Mouse (Mus musculus): ENCODE data around the gene Ccnd3.
A peak's percentile ranks its signal among the peaks of the same experiment; 100 is the strongest.

Ccnd3 gene

DNA sequence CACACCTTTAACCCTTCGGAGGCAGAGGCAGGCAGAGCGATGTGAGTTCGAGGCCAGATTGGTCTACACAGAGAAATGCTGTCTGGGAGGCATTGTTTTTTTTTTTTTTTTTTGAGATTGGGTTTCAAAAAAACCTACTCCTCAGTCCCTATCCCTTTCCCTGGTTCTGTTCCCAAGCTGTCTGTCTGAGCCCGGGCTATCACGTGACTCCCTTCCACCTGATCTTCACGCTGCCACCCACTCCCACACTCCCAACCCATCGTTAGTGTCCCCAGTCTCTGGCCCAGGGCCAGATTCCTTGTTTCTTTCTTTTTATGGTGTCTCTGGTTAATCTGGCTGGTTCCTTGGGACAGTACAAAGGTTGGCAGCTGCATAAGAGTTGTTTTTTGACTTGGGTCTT is 46.2 kb downstream of the Ccnd3 start:
- DNase-seq (ENCODE audit: low spot score in 2 of 2) = no peak

DNA sequence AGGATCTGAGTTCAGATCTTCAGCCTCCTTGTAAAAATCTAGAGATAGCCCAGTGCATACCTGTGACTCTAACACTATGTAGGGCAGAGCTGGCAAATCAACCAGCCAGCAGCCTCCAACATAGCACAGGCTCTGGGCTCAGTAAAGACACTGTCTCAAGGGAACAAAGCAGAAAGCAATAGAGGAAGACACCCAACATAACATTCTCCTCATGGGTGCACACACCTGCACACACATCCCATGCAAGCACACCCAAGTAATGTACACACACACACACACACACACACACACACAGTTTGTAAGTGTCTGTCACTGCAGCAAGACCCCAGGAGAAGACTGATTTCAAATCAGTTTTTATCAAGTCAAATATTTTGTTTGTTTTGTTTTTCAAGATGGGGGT is 48.1 kb downstream of the Ccnd3 start:
- no peak for DNase-seq (ENCODE audit: low spot score in 2 of 2)

DNA sequence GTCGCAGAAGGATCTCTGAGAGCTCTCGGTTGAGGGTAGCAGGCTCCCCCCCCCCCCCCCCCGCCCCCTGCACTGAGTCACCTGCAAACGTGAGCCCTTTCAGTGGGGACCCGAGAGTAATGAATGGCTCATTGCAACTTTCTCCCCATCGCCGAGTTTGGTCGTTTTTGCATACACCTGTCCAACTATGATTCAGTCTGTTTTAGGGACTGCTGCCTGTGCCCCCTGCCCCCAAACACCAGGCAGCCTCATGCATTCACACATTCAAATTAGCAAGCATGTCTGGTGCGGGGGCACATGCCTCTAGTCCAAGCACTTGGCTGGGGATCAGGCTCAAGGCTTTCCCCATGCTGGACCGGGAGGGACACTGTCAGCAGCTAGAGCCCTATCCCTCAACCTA is 49.8 kb downstream of the Ccnd3 start:
- DNase-seq (ENCODE audit: low spot score in 2 of 2) = no peak

DNA sequence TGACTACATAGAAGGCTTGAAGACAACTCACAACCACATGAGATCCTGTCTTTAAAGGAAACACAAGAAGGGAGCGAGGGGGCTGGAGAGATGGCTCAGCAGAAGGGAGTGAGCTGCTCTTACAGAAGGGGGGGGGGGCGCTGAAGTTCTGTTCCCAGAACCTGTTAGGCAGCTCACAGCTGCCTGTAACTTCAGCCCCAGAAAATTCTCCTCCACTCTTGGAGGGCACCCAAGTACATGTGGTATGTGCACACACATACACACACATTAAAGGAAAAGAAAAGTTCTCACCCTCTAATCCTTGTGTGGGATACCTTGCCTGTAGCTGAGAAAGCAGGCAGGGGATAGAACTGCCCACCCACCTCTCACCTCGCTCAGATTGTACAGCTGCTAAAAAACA is 52.3 kb downstream of the Ccnd3 start:
- DNase-seq (ENCODE audit: low spot score in 2 of 2) = no peak

DNA sequence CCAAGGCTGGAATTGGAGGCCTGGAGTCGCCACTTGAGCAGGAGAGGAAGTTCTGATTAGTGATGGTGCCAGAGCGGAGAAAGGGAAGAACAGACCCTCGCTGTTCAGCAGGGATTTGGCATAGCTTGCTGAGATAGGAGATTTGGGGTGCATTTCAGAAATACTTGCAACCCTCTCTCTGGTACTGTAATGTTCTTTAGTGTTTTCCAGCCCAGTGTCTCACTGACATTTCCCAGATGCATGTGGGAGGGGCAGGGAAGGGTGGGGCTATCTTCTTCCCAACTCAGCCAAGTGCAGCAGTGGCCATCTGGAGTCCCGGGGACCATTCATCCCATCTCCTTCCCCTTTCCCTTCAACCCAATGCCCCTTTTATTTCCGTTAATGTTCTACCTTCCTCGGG is 54.9 kb downstream of the Ccnd3 start:
- DNase-seq (ENCODE audit: low spot score in 2 of 2) = no peak

DNA sequence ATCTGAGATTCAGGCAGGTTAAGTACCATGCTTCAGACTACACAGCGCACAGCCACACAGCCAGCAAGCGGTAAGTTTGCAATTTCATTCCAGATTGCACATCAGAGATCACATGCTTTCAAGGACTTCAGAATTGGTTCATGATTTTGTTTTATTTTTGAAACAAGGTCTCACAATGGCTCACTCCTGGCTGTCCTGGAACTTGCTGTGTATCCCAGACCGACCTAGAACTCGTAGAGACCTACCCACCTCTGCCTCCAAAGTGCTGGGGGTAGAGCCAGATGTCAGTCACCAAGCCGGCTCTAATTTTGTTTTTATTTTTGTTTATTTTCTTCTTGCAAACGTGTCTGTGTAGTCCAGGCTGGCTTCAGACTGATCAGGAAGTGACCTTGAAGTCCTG is 58.0 kb downstream of the Ccnd3 start:
- DNase-seq (ENCODE audit: low spot score in 2 of 2) = no peak

DNA sequence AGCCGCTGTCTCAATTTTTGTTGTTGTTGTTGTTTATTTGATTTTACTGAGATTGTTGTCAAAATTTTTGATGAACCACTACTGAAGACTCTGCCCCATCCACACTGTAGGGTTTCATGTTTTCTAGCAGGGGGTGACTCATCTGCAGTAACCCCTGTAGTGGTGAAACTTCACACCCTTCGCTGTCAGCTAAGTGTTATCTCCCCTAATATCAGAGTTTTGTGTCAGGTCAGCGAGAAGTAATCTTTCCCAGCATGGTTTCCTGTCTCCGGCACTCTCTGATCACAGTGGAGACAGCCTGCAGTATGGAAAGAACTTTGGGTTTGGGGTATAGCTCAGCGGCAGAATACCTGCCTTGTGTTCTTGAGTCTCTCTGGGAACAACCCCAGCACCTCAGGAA is 59.8 kb downstream of the Ccnd3 start:
- no peak for DNase-seq (ENCODE audit: low spot score in 2 of 2)

DNA sequence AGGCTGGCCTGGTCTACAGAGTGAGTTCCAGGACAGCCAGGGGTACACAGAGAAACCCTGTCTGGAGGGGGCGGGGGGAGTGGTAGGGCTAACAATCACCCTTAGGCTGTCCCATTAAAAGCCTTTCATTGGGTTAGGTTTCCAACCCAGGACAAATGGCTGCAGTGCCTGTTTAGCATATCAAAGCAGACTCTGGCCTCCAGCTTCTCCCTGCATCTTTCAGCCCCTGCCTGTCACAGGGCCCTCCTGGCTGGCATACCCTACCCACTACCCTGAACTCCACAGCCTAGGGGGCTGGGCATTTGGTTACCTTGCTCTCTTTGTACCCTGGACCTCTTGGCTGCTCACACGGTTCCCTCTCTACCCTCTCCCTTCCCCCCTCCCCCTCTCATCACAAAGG is 61.3 kb downstream of the Ccnd3 start:
- no peak for DNase-seq (ENCODE audit: low spot score in 2 of 2)

DNA sequence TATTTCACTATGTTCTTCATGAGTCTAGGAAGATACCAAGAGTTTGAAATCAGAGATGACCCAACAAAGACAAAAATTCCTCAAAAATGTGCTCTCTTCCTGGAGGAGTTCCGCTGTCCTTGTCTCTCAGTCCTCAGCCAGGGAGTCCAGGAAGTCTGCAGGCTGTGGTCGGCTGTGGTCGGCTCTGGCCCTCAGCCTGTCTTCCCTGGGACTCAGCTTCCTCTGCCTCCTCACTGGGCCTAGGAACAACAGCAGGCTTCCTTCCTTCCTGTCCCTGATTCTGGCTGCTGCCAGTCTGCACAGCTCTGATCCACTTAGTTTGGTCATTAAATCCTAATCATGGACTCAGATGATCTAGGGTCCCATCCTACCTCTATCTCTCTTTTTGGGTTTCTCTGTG is 62.4 kb downstream of the Ccnd3 start:
- no peak for DNase-seq (ENCODE audit: low spot score in 2 of 2)

DNA sequence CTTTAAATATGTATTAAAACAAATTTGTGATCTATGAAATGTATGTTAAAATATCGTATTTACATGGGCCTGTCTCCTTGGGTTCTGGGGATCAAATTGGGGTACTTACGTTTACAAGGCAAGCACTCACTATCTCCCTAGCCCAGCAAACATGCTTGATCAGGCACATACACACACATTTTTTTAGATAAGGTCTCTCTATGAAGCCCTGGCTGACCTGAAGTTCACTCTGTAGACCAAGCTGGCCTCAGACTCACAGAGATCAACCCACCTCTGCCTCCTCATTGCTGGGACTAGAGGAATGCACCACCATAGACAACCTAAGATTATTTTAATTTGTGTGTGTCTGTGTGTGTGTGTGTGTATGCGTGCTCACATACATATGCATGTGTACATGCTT is 63.5 kb downstream of the Ccnd3 start:
- DNase-seq (ENCODE audit: low spot score in 2 of 2) = no peak

DNA sequence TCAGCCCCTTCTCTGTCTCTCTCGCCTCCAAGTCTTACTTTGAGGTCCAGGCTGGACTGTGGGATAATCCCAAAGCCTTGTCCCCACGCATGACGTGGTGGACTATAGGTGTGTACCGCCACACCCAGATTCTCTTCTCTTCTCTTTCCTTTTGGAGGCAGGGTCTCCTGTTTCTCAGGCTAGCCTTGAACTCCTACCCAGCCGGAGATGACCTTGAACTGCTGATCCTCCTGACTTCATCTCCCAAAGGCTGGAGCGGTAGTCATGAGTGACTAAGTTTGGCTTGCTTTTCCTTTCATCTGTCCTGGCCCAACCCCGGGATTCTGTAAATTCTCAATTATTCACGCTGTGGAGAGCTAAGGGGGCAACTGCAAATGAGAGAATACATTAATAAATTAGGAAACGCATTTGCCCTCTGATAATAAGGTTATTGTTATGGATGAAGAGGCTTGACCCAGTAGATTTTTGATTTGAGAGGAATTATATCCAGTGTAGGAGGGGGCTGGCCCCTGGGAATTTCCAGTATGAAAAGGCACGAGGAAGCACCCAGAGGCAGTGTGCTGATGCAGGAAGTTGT is 64.2 kb downstream of the Ccnd3 start:
- DNase-seq (ENCODE audit: low spot score in 2 of 2) = no peak

DNA sequence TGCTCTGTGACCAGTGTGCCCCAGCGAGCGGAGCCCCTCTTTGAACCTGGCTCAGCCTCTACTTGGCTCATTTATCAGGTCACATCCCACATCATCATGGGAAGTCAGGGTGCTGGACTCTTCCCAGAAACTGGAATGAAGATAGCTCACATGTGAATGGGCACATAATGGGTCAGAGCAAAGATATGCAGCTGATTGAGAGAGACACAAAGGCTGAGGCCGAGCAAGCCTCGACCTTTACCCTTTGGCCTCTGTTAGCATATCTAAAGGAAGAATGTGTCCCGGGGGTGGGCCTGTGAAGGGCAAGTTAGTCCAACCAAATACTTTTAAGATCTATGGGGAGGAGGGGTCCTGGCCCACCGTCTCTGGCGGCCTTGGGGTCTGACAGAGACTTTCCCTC is 66.8 kb downstream of the Ccnd3 start:
- DNase-seq (ENCODE audit: low spot score in 2 of 2) = no peak

DNA sequence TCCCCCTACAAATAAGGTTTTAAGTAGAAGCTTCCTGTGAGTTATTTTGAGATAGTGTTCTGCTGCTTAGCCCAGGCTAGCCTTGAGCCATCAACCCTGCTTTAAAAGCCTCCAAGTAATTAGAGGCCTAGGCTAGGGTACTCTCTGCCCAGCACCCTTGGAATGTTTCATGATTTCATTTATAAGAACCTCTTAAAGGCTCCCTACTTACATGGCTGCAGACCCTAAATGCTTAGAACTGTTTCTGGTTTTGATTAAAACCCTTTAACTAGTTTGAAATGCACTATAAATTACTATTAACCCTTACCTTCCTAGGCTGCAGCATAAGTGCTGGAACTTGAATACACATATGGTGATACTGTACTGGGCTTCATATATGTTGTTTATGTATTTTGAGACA is 67.6 kb downstream of the Ccnd3 start:
- no peak for DNase-seq (ENCODE audit: low spot score in 2 of 2)

DNA sequence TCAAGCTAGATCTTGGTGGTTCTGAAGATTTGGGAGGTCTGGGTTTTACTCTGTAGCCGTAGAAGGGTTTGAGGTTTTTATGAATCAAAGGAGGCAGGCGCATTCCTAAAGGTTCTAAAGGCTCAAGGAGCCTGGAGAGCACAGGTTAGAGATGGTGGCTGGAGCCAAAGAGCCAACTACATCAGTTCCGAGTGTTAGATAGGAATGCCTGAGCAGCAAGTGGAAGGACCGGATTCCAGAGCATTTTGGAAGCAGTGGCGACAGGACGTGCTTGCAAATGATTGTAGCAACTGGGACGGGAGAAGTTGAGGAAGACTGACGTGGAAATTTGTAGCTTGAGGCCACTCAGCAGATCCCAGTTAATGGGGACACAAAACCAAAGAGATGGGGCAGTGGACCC is 69.2 kb downstream of the Ccnd3 start:
- no peak for DNase-seq (ENCODE audit: low spot score in 2 of 2)

DNA sequence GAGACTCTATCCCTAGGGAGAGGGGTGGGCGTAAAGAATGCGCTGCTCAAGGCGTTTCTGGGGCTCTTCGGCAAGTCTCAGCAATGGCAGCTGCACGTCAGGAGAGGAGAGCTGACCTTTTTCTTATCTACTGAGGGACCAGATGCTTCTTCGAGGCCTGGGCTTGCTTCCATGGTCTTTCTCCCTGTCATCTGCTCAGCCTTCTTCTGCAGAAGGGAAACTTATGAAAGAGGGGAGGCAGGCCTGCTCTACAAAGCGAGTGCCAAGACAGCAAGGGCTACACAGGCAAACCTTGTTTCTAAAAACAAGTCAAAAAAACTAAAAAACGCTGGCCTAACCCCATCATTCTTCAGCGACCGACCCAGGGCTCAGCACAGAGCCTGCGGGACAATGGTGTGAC is 70.0 kb downstream of the Ccnd3 start:
- no peak for DNase-seq (ENCODE audit: low spot score in 2 of 2)

DNA sequence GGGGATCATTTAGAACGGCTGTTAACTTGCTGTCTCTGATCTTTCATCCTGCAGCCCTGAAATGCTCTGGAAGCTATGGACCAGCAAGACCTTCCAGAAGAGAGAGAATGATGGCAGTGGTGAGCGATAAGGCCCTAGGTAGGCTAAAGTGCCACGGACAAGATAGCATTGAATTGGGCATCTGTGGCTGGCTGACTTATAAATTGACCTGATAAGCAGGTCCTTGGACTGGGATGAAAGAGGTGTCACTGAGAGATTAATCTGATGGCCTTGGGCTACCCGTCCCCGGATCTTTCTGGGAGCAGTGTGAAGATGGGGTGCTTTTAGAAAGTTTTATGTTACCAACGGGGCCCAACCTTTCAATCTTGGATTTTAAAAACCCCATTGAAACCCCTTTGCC is 73.8 kb downstream of the Ccnd3 start:
- DNase-seq (ENCODE audit: low spot score in 2 of 2) = no peak

DNA sequence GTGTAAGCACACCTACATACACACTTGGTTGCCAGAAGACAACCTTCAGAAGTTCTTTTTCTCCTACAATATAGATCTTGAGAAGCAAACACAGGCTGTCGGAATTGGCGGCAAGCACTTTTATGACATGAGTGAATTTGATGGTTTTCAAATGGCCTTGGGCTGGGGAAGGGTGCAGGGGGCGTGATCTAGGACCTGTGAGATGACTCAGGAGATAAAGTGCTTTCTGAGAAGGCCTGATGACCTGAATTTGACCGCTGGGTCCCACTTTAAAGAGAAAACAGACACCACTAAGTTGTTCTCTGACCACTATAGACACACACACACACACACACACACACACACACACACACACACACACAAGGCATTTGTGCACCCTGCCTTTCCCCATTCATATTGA is 76.1 kb downstream of the Ccnd3 start:
- no peak for DNase-seq (ENCODE audit: low spot score in 2 of 2)

DNA sequence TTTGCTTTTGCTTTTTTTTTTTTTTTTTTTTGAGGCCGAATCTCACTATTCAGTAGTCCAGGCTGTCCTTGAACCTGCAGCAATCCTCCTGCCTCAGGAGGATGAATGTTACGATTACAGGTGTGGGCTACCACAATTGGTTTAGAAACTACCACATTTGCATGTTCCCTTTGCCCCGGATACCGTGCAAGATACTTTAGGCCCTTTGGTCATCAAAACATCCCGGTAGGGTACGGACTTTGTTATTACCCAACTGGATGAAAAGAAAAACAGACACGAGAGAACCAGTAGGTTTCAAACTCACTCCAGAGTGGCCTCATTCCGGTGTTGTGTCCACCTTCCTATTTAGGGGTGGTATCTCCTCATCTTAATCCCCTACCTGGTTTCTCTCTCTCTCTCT is 83.7 kb downstream of the Ccnd3 start:
- DNase-seq (ENCODE audit: low spot score in 2 of 2) = no peak

DNA sequence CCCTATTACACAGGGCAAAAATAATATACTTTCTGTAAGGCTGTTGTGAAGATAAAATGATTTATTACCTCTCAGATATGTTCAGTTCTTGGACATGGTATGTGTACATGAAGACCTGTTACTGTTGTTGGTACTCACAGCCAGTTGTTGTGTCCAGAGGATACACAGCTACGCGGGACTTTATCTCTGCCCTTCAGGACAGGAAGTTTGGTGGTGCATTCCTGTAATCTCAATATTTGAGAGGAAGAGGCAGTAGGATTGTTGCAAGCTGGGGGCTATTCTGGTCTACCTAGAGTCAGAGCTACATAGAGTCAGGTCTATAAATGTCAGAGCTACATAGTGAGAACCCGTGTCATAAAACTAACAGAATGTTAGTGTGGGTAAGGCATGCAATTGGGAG is 86.2 kb downstream of the Ccnd3 start:
- DNase-seq (ENCODE audit: low spot score in 2 of 2) = no peak

DNA sequence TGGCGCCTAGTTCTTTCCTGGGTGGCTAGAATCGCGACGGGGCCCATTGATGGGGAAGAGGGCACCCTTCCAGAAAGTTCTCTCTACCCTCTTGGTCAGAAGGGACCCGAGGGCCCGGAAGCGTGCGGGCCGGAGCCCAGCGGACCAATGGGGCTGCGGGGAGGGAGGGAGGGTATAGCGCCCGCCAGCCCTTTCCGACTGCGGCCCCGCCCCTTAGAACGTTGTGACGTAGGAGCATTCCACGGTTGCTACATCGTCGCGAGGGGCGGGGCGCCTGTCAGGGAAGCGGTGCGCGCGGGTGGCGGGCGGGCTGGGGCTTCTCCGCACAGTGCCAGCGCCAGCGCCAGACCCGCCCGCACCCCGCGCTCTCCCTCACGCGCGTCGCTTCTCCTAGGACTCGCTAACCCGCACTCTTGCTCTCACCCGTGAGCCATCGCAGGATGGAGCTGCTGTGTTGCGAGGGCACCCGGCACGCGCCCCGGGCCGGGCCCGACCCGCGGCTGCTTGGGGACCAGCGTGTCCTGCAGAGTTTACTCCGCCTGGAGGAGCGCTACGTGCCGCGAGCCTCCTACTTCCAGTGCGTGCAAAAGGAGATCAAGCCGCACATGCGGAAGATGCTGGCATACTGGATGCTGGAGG is 88.5 kb downstream of the Ccnd3 start:
- peak; percentile 72 to 89 for DNase-seq (ENCODE audit: low spot score in 2 of 2)

DNA sequence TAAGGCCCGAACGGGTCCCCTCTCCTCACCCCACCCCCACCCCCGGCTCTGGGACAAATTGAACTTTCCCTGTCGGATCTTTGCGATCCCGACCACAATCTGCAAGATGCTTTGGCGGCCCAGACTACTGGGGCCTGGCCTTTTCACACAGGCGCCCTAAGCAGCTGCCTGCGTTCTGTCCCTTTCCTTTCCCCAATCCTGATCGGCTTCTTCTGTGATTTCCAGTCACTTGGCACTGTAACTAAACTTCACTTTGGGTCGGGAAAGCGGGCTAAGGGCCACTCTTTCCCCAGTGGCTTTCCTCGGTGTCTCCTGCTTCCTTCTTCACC is 89.0 kb downstream of the Ccnd3 start:
- DNase-seq (ENCODE audit: low spot score in 2 of 2) = no peak

DNA sequence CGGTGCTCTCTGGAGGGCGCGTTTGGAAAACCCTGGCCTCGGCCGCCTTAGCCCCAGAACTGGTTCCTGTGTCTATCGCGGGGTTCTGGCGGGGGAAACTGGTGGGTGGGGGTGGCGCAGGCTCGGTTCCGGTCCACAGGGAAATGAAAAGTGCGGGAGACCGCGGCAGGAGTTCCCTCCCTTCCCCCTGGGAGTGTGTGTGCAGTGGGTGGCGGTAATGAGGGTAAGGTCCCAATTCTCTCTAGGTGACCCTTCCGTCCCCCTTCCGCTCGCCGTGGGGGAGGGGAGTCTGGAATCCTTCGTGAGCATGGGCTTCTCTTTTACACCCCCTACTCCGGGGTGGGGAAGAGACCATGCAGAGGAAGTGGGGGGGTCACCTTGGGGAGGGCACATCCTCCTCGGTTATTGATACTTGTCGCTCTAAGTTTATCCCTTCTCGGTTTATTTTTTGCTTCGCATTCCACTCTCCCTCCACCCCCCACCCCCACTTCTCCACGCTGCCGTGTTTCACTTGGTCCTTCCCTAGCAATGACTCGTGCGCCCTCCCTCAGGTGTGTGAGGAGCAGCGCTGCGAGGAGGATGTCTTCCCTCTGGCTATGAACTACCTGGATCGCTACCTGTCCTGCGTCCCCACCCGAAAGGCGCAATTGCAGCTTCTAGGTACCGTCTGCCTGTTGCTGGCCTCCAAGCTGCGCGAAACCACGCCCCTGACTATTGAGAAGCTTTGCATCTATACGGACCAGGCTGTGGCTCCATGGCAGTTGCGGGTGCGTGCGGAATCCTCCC is 89.5 kb downstream of the Ccnd3 start:
- no peak for DNase-seq (ENCODE audit: low spot score in 2 of 2)

DNA sequence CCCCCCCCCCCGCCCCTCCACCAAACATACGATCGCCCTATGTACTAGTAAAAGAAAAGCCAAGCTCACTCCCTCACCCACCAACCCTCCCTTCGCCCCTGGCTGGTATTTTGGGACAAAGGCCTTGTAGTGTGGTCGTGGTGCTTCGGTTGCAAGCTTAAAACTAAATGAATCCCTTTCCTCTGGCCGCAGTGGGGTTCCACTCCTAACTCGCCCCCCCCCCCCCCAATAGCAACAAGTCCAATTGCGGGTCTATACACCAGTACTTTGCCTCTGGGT is 90.1 kb downstream of the Ccnd3 start:
- DNase-seq (ENCODE audit: low spot score in 2 of 2) = no peak
